Mouse (Mus musculus) lung, adult 10 weeks (tissue): ENCODE data around the gene Sucla2. TPM values are rescaled to one million over a fixed set of nuclear protein-coding genes. Genes with fewer than 3 reads are reported as not detected.

Experiments
- polyA plus RNA-seq: library from polyadenylated mRNA; stranded (reverse); fragments of 350-450 nt; fragmentation: Illumina TruSeq; extraction: RNeasy Lipid Tissue Mini Kit (QIAGEN cat#74804); gene quantifications from one replicate; pipeline ENCODE4 v1.2.3, GENCODE M21; 2014; ENCODE audit warnings: low read depth, low replicate concordance; ENCODE audit not compliant: insufficient read depth

Sucla2 gene
- polyA plus RNA-seq = 59.5 TPM

GRCm38 (mm10) chr14:73524766-73525448 lies at the start of gene Sucla2:
TSS of gene Sucla2 (plus strand) at chr14:73525319.

GRCm38 (mm10) chr14:73509765-73510423 lies 15.2 kb upstream of the Sucla2 start, which contains the start of gene Med4:
TSS of gene Med4 (plus strand) at chr14:73510025.

GRCm38 (mm10) chr14:73548051-73548450 lies 22.9 kb downstream of the Sucla2 start, which contains the start of gene Nudt15:
TSS of gene Nudt15 (minus strand) at chr14:73548242.

Other genes with a start within 250 kb of the Sucla2 start
- gene Rb1, start 199.5 kb upstream of the Sucla2 start, polyA plus RNA-seq = 10.2 TPM
- 1,407 TPM for gene Itm2b, start 140.0 kb upstream of the Sucla2 start, polyA plus RNA-seq
- 29.1 TPM for gene Med4, start 15.3 kb upstream of the Sucla2 start, polyA plus RNA-seq
- 1.4 TPM for gene Nudt15, start 22.9 kb downstream of the Sucla2 start, polyA plus RNA-seq
- not detected for gene Gm21750, start 135.9 kb downstream of the Sucla2 start, polyA plus RNA-seq